Mouse (Mus musculus): Measurements from ENCODE around the gene Cdk9. TPM values are rescaled to one million over a fixed set of nuclear protein-coding genes. Genes with fewer than 3 reads are reported as not detected.

Gene Cdk9
- polyA plus RNA-seq, 1 experiment from 2014 or later, result 79.2 TPM

DNA sequence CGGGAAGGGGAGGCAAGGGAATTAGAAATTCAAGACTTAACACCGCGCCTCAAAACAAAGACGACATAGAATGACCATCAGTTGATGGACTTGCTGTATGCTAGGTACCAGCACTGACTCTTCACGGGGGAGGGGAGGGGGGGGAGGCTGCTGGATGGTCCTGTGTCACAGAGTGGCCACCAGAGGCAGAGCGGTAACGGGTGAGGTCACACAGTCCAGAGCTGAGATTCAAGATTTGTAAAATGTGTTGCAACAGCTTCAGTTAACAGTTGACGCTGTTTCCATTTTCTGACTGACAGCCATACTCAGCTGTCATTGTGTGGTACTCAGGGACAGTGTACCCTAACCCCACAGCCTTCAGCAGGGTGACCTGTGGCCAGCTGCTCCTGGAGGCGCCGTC, 39.3 kb upstream of the Cdk9 start:
- ATAC-seq (replicated peaks; ENCODE audit: insufficient number of reproducible peaks, low FRiP score, low TSS enrichment, low read depth) (no peak), DNase-seq (ENCODE audit: low spot score) (no peak)
- peaks cover 4% of the 10 kb centered on the region; the same call in 1 of the 2 replicates for H3K36me3 ChIP-seq (replicated peaks; ENCODE audit: control insufficient read depth, insufficient read depth, low read depth, low read length)
- H3K9ac ChIP-seq (replicated peaks; ENCODE audit: low read length), result no peak overlapping the region
- H3K27me3 ChIP-seq (ENCODE audit: control insufficient read depth, insufficient read depth, low read length), result no peaks in the 10 kb centered on the region
- H3K27ac ChIP-seq (replicated peaks; ENCODE audit: low read depth, low read length), result no peak overlapping the region
- H3K4me3 ChIP-seq (ENCODE audit: low read depth, low read length), result no peak overlapping the region
- H3K4me2 ChIP-seq (ENCODE audit: low read depth, low read length), result no peak overlapping the region
- H3K9me3 ChIP-seq (replicated peaks; ENCODE audit: control insufficient read depth, low read length), result no peaks in the 10 kb centered on the region
- H3K4me1 ChIP-seq (ENCODE audit: control insufficient read depth, insufficient read depth, low read length), result peaks cover 4% of the 10 kb centered on the region; the same call in 1 of the 2 replicates
- WGBS, result 69% methylated on average over 10 of the region's 10 CpGs

DNA sequence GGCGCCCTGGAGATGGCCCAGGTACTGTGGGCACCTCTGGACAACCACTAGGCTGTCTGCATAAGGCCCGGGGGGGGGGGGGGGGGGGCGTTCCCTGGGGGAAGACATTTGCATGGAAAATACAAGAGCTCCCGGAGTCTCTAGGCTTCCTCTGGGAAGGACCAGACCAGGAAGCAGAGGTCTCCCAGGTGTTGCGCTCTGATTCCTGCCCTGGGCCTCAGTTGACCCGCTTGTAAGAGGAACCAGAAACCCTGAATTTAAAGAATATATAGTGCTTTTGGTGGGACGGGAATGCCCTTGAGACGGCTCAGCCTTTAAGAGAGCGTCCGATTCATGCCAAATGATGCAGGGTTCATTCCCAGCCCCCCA, 38.8 kb upstream of the Cdk9 start:
- Histone ChIP-seq H3K4me3 (ENCODE audit: low read depth, low read length) (peak overlapping the region; percentile 34), H3K36me3 (replicated peaks; ENCODE audit: control insufficient read depth, insufficient read depth, low read depth, low read length) (peaks cover 4% of the 10 kb centered on the region; the same call in 1 of the 2 replicates), H3K4me1 (ENCODE audit: control insufficient read depth, insufficient read depth, low read length) (peaks cover 4% of the 10 kb centered on the region; the same call in 1 of the 2 replicates), H3K27me3 (ENCODE audit: control insufficient read depth, insufficient read depth, low read length) (no peaks in the 10 kb centered on the region), H3K4me2 (ENCODE audit: low read depth, low read length) (peak overlapping the region; percentile 64), H3K9me3 (replicated peaks; ENCODE audit: control insufficient read depth, low read length) (no peaks in the 10 kb centered on the region), H3K9ac (replicated peaks; ENCODE audit: low read length) (peak overlapping the region; percentile 26), H3K27ac (replicated peaks; ENCODE audit: low read depth, low read length) (peak overlapping the region; percentile 35; the same call in 1 of the 2 replicates)
- DNase-seq (ENCODE audit: low spot score), result no peak
- ATAC-seq (replicated peaks; ENCODE audit: insufficient number of reproducible peaks, low FRiP score, low TSS enrichment, low read depth), result no peak
- 18% methylated on average over 9 of the region's 10 CpGs for WGBS

DNA sequence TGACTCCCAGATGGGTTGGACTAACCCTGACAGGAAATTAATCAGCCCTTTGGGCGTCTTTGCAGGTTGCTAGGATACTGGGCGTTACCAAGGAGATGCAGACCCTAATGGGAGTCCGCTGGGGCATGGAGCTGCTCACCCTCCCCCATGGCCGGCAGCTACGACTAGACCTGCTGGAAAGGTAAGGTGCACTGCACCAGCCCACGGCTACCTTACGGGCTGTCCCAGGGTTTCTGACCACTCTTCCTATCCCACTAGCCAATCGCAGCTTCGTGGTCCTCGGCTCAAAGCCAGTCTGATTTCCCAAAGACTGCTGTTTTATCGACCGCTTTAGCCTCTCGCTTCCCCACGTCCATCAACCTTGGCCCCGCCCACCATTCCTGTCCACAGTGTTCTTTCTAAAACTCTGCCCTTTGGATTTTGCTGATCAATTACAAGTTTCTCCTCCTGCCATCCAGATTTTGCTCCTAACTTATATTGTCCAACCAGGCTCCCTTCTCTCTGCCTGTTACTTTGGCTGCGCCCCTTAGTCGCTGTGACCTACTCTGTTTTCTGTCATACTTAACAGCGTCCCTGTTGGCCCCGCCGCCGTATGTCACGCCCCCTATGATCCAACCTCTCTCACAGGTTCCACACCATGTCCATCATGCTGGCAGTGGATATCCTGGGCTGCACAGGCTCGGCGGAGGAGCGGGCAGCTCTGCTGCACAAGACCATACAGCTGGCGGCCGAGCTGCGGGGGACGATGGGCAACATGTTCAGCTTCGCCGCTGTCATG, 38.2 kb upstream of the Cdk9 start:
- H3K36me3 ChIP-seq (replicated peaks; ENCODE audit: control insufficient read depth, insufficient read depth, low read depth, low read length), result peaks cover 4% of the 10 kb centered on the region; the same call in 1 of the 2 replicates
- peak; percentile 80 for DNase-seq (ENCODE audit: low spot score)

DNA sequence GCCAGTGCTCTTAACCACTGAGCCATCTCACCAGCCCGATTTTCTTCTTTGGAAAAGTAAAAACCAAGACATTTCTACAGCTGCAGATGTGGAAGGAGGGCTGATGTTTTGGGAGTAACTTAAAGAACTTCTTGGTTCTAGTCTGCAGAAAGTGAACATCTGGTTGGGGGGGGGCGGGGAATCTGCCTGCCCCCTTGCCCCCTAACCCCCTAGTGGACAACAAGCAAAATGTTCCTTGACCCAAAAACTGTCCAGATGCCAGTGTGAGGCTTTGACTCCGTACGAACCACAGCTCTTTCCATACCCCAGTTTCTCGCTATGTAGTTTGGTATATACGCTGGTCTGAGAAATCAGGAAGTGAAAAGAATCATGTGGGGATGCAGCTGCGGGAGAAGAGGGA, 37.3 kb upstream of the Cdk9 start:
- Histone ChIP-seq H3K27me3 (ENCODE audit: control insufficient read depth, insufficient read depth, low read length) (no peaks in the 10 kb centered on the region), H3K9ac (replicated peaks; ENCODE audit: low read length) (no peak overlapping the region), H3K27ac (replicated peaks; ENCODE audit: low read depth, low read length) (no peak overlapping the region), H3K9me3 (replicated peaks; ENCODE audit: control insufficient read depth, low read length) (no peaks in the 10 kb centered on the region), H3K4me3 (ENCODE audit: low read depth, low read length) (no peak overlapping the region), H3K36me3 (replicated peaks; ENCODE audit: control insufficient read depth, insufficient read depth, low read depth, low read length) (peaks cover 4% of the 10 kb centered on the region; the same call in 1 of the 2 replicates), H3K4me2 (ENCODE audit: low read depth, low read length) (no peak overlapping the region), H3K4me1 (ENCODE audit: control insufficient read depth, insufficient read depth, low read length) (peaks cover 4% of the 10 kb centered on the region; the same call in 1 of the 2 replicates)
- WGBS, result 64% methylated on average over 7 of the region's 7 CpGs
- ATAC-seq (replicated peaks; ENCODE audit: insufficient number of reproducible peaks, low FRiP score, low TSS enrichment, low read depth) (no peak), DNase-seq (ENCODE audit: low spot score) (no peak)

More for the DNA sequence above, 38.2 kb upstream of the Cdk9 start:
- Histone ChIP-seq H3K27ac (replicated peaks; ENCODE audit: low read depth, low read length) (peak overlapping the region; percentile 35; the same call in 1 of the 2 replicates), H3K4me1 (ENCODE audit: control insufficient read depth, insufficient read depth, low read length) (peaks cover 4% of the 10 kb centered on the region; the same call in 1 of the 2 replicates), H3K4me2 (ENCODE audit: low read depth, low read length) (peak overlapping the region; percentile 64), H3K27me3 (ENCODE audit: control insufficient read depth, insufficient read depth, low read length) (no peaks in the 10 kb centered on the region), H3K4me3 (ENCODE audit: low read depth, low read length) (peak overlapping the region; percentile 34), H3K9me3 (replicated peaks; ENCODE audit: control insufficient read depth, low read length) (no peaks in the 10 kb centered on the region), H3K9ac (replicated peaks; ENCODE audit: low read length) (peak overlapping the region; percentile 26)
- 3% methylated on average over 31 of the region's 31 CpGs for WGBS
- peak; percentile 85 for ATAC-seq (replicated peaks; ENCODE audit: insufficient number of reproducible peaks, low FRiP score, low TSS enrichment, low read depth)

DNA sequence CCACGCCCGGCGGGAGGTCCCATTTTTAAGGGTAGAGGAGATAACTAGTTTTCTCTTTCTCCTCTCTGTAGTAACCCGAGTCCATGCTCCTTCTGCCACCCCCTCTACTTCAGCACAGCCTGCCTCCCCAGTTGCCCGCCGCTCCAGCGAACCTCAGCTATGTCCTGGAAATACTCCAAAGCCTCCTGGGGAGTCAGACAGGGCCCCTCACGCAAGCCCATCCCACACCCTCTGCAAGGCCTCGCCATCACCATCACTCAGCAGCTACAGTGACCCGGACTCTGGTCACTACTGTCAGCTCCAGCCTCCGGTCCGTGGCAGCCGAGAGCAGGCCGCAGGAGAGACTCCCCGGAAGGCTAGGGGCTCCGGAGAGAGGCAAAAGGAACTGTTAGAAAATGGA, 36.2 kb upstream of the Cdk9 start:
- ATAC-seq (replicated peaks; ENCODE audit: insufficient number of reproducible peaks, low FRiP score, low TSS enrichment, low read depth) (no peak), DNase-seq (ENCODE audit: low spot score) (no peak)
- no peak overlapping the region for H3K4me3 ChIP-seq (ENCODE audit: low read depth, low read length)
- no peaks in the 10 kb centered on the region for H3K9me3 ChIP-seq (replicated peaks; ENCODE audit: control insufficient read depth, low read length)
- WGBS, result 91% methylated on average over 16 of the region's 16 CpGs
- H3K4me1 ChIP-seq (ENCODE audit: control insufficient read depth, insufficient read depth, low read length), result peaks cover 4% of the 10 kb centered on the region; the same call in 1 of the 2 replicates
- H3K27ac ChIP-seq (replicated peaks; ENCODE audit: low read depth, low read length), result no peak overlapping the region
- H3K36me3 ChIP-seq (replicated peaks; ENCODE audit: control insufficient read depth, insufficient read depth, low read depth, low read length), result peaks cover 4% of the 10 kb centered on the region; the same call in 1 of the 2 replicates
- H3K27me3 ChIP-seq (ENCODE audit: control insufficient read depth, insufficient read depth, low read length), result no peaks in the 10 kb centered on the region
- H3K9ac ChIP-seq (replicated peaks; ENCODE audit: low read length), result no peak overlapping the region
- H3K4me2 ChIP-seq (ENCODE audit: low read depth, low read length), result no peak overlapping the region

DNA sequence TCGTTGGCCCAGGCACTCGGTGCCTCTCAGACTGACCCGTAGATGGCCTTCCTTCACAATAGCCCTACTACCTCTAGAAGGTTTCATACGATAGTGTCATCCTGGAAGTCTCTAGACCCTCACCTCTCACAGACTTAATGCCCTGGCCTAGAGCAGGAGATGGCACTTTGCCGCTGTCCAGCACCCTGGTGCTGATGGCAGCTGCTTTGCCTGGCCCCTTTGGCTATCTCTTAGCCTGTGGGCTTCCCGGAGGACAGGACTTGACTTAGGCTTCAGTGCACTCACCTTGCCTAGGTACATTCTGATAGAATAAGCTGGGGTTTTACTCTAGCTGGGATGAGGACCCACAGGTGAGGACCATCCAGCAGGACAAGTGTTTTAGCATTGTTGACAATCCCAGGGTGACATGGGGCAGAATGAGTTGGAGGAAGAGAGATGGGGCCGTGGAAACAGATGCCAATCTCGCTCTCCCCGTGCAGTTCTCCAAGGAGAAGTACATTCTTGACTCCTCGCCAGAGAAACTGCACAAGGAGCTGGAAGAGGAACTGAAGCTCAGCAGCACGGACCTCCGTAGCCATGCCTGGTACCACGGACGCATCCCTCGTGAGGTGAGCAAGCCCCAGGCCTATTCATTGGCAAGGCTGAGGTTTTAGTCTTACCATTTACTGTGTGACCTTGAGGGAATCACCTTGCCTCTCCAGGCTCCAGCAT, 31.6 kb upstream of the Cdk9 start:
- no peak for ATAC-seq (replicated peaks; ENCODE audit: insufficient number of reproducible peaks, low FRiP score, low TSS enrichment, low read depth)
- Histone ChIP-seq H3K4me3 (ENCODE audit: low read depth, low read length) (no peak overlapping the region), H3K9me3 (replicated peaks; ENCODE audit: control insufficient read depth, low read length) (no peaks in the 10 kb centered on the region), H3K27me3 (ENCODE audit: control insufficient read depth, insufficient read depth, low read length) (peaks cover 10% of the 10 kb centered on the region), H3K4me1 (ENCODE audit: control insufficient read depth, insufficient read depth, low read length) (peaks cover 9% of the 10 kb centered on the region), H3K4me2 (ENCODE audit: low read depth, low read length) (no peak overlapping the region), H3K27ac (replicated peaks; ENCODE audit: low read depth, low read length) (no peak overlapping the region), H3K36me3 (replicated peaks; ENCODE audit: control insufficient read depth, insufficient read depth, low read depth, low read length) (no peaks in the 10 kb centered on the region), H3K9ac (replicated peaks; ENCODE audit: low read length) (no peak overlapping the region)
- DNase-seq (ENCODE audit: low spot score), result no peak
- WGBS, result 77% methylated on average over 15 of the region's 15 CpGs

DNA sequence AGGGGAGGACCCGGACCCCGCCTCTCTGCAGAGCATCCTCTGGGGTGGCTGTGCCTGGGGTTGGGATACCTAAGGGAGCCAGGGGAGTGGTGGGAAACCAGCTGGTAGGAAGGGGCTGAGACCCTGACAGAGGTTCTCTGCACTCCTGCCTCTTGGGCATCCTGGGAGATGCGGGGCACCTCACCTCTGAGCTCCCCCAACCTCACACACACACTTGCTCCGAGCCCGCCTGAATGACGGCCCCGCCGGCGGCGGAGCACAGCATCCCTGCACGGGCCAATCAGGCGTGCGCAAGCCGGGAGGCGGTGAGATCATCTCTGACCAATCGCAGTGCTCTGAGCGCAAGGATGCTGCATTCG, 29.3 kb upstream of the Cdk9 start:
- DNase-seq (ENCODE audit: low spot score) (peak; percentile 76), ATAC-seq (replicated peaks; ENCODE audit: insufficient number of reproducible peaks, low FRiP score, low TSS enrichment, low read depth) (peak; percentile 75)
- peaks cover 9% of the 10 kb centered on the region for H3K4me1 ChIP-seq (ENCODE audit: control insufficient read depth, insufficient read depth, low read length)
- no peaks in the 10 kb centered on the region for H3K9me3 ChIP-seq (replicated peaks; ENCODE audit: control insufficient read depth, low read length)
- H3K36me3 ChIP-seq (replicated peaks; ENCODE audit: control insufficient read depth, insufficient read depth, low read depth, low read length), result no peaks in the 10 kb centered on the region
- peak overlapping the region; percentile 97 for H3K4me2 ChIP-seq (ENCODE audit: low read depth, low read length)
- no peak overlapping the region for H3K27ac ChIP-seq (replicated peaks; ENCODE audit: low read depth, low read length)
- WGBS, result 6% methylated on average over 18 of the region's 18 CpGs
- peaks cover 10% of the 10 kb centered on the region for H3K27me3 ChIP-seq (ENCODE audit: control insufficient read depth, insufficient read depth, low read length)
- H3K4me3 ChIP-seq (ENCODE audit: low read depth, low read length), result peak overlapping the region; percentile 53
- H3K9ac ChIP-seq (replicated peaks; ENCODE audit: low read length), result no peak overlapping the region; the same call in none of the 2 replicates

Data from embryonic facial prominence, embryonic 11.5 days (tissue).